Mouse (Mus musculus) cerebellum, adult 2 months (tissue): ENCODE measurements around the gene Apol8. TPM values are rescaled to one million over a fixed set of nuclear protein-coding genes. Genes with fewer than 3 reads are reported as not detected.

Experiments used
- DNase-seq, 2 experiments: peaks; one replicate each; pipeline ENCODE4 v3.0.0; 2021
- H3K27ac ChIP-seq: fragments of 200-500 bp; 2 replicates; pipeline ENCODE4 v1.5.1; 2012; ENCODE audit warnings: low read length, control low read depth, inconsistent platforms; ENCODE audit not compliant: insufficient read depth
- H3K27me3 ChIP-seq: fragments of 200-500 bp; 2 replicates; pipeline ENCODE4 v1.6.1; 2012; ENCODE audit warnings: inconsistent platforms, mild to moderate bottlenecking, low read length, moderate library complexity; ENCODE audit not compliant: control insufficient read depth, insufficient read depth
- H3K4me1 ChIP-seq: fragments of 200-500 bp; 2 replicates; pipeline ENCODE4 v1.6.1; 2011; ENCODE audit warnings: low read length; ENCODE audit not compliant: control insufficient read depth, insufficient read depth
- H3K4me3 ChIP-seq: fragments of 200-500 bp; replicated peaks from 2 replicates; pipeline ENCODE3; 2011; ENCODE audit warnings: mild to moderate bottlenecking, low read depth, low read length, control low read depth; ENCODE audit not compliant: insufficient read depth
- CTCF ChIP-seq: fragments of 200-500 bp; IDR thresholded peaks from 2 replicates; pipeline ENCODE4 v1.5.1; 2011; ENCODE audit warnings: low read depth, mild to moderate bottlenecking, control low read depth, low read length, moderate library complexity, borderline replicate concordance; ENCODE audit not compliant: insufficient read depth
- POLR2A ChIP-seq: fragments of 200-500 bp; IDR thresholded peaks from 2 replicates; pipeline ENCODE4 v1.6.1; 2011; ENCODE audit warnings: low read length, control low read depth, borderline replicate concordance; ENCODE audit not compliant: insufficient read depth
- WGBS: fragments of 180-500 bp; shearing (Covaris S2); methylation state at CpG from one replicate; pipeline ENCODE4 v1.1.7; 2018; 5-methylcytosine and 5-hydroxymethylcytosine counted together
- polyA plus RNA-seq: library from polyadenylated mRNA; depleted of rRNA; stranded (reverse); fragments of >200 nt; gene quantifications from 2 replicates; pipeline ENCODE4 v1.2.3, GENCODE M21; 2012; rRNA removed

Apol8 gene
- 6.9 and 8.2 TPM in 2 replicates for polyA plus RNA-seq

- WGBS = 4% methylated on average over 9 of the region's 9 CpGs
- H3K4me3 ChIP-seq = peak within 1 kb of the TSS; percentile 20
- TF ChIP-seq POLR2A (no peak), CTCF (peak; percentile 96)
- H3K27me3 ChIP-seq = no peaks in the 10 kb centered on the region
- DNase-seq = peak; percentile 52 to 67
- H3K27ac ChIP-seq = no peak within 1 kb of the TSS
- peaks cover 6% of the 10 kb centered on the region for H3K4me1 ChIP-seq
Observed at GRCm38 (mm10) chr15:77756848-77757247, at the start of gene Apol8. Apol8 (minus strand) TSS chr15:77757003.

DNA sequence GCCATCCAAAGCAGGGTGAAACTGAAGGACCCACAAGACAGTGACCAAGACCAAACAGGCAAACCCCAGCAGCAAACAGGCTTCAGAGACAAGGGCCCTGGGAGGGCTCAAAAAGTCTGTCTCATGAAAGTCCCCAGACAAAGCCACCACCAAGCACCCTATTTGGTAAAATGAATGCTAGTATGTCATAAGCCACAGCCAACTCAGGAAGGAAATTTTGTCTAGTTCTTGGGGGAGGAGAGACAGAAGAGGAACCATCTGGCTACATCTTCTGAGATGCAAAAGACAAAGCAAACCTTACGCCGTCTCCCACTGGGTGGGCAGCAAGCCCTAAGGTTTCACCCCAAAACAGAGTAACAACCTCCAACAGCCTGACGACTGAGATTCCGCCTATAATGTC, 48.9 kb upstream of the Apol8 start:
- TF ChIP-seq CTCF (no peak), POLR2A (no peak)
- no peak for DNase-seq
- peaks cover 61% of the 10 kb centered on the region for H3K4me1 ChIP-seq
- no peaks in the 10 kb centered on the region for H3K27me3 ChIP-seq
- H3K27ac ChIP-seq = no peak overlapping the region
- WGBS = 59% methylated on average over 4 of the region's 4 CpGs
- H3K4me3 ChIP-seq = no peak overlapping the region

DNA sequence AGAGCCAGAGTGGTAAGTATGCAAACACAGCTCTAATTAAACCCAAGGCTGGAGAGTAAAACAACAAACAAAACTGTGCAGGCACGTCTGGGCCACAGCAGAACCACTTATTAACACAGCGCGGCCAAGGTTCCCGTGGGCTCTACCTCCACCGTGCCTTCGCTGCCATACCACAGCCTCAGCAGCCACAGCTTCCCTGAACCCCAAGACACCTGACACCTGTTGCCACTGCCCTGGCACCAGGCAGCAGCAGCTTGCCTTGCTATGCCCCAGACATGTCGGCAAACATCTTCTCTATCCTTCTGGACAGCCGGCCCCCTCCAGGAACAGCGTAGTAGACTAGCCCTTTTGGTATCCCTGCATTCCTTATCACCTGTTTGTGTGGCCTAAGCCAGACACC, 48.1 kb upstream of the Apol8 start:
- no peak for TF ChIP-seq POLR2A
- no peak for TF ChIP-seq CTCF
- DNase-seq = no peak
- no peaks in the 10 kb centered on the region for H3K27me3 ChIP-seq
- 54% methylated on average over 9 of the region's 9 CpGs for WGBS
- H3K4me1 ChIP-seq = peaks cover 59% of the 10 kb centered on the region
- peak overlapping the region; percentile 79 for H3K27ac ChIP-seq
- no peak overlapping the region for H3K4me3 ChIP-seq

DNA sequence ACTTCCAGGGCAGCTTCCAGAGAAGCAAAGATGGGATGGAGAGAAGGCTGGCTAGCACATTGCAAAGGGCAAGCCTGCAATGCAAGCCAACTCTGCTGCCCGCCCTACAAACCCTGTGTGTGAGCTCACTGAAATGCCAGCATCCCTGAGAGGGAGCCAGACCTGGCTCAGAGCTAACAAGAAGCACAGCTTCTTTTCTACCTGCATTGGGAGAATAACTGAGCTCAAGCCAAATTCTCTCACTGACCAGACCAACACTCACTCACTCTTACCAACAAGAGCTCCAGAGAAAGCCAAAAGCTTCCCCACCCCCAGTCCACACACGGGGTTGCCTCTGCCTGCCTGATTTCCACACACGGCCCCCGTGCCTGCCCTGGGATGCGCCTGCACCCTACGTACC, 47.7 kb upstream of the Apol8 start:
- peak overlapping the region; percentile 79 for H3K27ac ChIP-seq
- no peaks in the 10 kb centered on the region for H3K27me3 ChIP-seq
- TF ChIP-seq CTCF (no peak), POLR2A (no peak)
- no peak overlapping the region for H3K4me3 ChIP-seq
- peaks cover 59% of the 10 kb centered on the region for H3K4me1 ChIP-seq
- DNase-seq = peak; percentile 71 to 85
- 19% methylated on average over 6 of the region's 6 CpGs for WGBS

GRCm38 (mm10) chr15:77803747-77804146, 46.9 kb upstream of the Apol8 start:
- Histone ChIP-seq H3K4me3 (no peak overlapping the region), H3K27me3 (no peaks in the 10 kb centered on the region), H3K27ac (peak overlapping the region; percentile 79), H3K4me1 (peaks cover 60% of the 10 kb centered on the region)
- TF ChIP-seq CTCF (no peak), POLR2A (no peak)
- WGBS = 44% methylated on average over 3 of the region's 3 CpGs
- no peak for DNase-seq

GRCm38 (mm10) chr15:77802992-77803391, 46.2 kb upstream of the Apol8 start:
- H3K4me3 ChIP-seq = no peak overlapping the region
- WGBS = 85% methylated on average over 4 of the region's 4 CpGs
- TF ChIP-seq CTCF = peak; percentile 40; the same call in 1 of the 2 replicates
- no peak for TF ChIP-seq POLR2A
- H3K4me1 ChIP-seq = peaks cover 67% of the 10 kb centered on the region
- no peak for DNase-seq
- H3K27me3 ChIP-seq = no peaks in the 10 kb centered on the region
- 0 out of 2 replicates have a peak overlapping the region, but pooled peaks have one; percentile 12 for H3K27ac ChIP-seq

DNA sequence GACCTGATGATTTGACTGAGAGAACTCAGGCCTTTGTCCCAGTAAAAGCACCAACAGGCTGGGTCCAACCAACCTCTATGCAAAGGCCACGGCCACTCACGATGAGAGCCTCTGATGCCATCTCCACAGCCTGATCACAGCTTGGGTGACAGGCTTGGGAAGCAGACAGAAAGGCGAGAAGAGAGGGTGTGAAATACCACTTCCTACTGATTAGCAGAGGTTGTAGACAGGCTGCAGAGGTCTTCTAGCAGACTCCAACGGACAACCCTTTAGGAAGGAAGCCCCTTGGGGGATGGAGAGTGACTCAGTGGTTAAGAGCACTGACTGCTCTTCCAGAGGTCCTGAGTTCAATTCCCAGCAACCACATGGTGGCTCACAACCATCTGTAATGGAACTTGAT, 44.4 kb upstream of the Apol8 start:
- WGBS = 49% methylated on average over 4 of the region's 4 CpGs
- Histone ChIP-seq H3K27ac (peak overlapping the region; percentile 57; the same call in 1 of the 2 replicates), H3K4me3 (no peak overlapping the region), H3K4me1 (peaks cover 81% of the 10 kb centered on the region), H3K27me3 (no peaks in the 10 kb centered on the region)
- DNase-seq = no peak
- no peak for TF ChIP-seq CTCF

DNA sequence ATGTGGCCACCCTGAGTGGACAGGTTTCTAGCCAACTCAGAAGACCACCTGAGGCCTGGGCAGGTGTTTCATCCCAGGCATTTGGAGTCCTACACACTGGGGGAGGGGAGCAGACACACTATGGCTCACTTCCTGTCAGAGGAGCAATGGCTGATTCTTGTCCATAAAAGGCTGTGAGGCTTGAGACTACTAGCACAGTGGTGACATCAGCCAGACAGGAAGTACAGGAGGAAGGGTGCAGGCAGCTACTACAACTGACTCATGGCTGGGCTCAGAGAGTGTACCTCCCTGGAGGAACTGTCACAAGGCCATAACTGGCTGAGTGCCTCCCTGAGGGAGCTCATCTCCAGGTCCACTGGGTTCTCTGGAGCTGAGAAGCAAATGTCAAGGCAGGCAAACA, 43.7 kb upstream of the Apol8 start:
- peak overlapping the region; percentile 57 for H3K27ac ChIP-seq
- peak; percentile 52 to 67 for DNase-seq
- no peaks in the 10 kb centered on the region for H3K27me3 ChIP-seq
- no peak for TF ChIP-seq POLR2A
- no peak for TF ChIP-seq CTCF
- H3K4me1 ChIP-seq = peaks cover 75% of the 10 kb centered on the region
- no peak overlapping the region for H3K4me3 ChIP-seq
